Mouse (Mus musculus): ENCODE results near the gene Cacna2d2. TPM values are rescaled to one million over a fixed set of nuclear protein-coding genes. Genes with fewer than 3 reads are reported as not detected.
"Not testable (repeated sequence)": the region's sequence is repeated elsewhere in the genome, so short reads cannot be mapped to it uniquely, and the experiment has no call there.

Gene Cacna2d2
- polyA plus RNA-seq, 1 experiment from 2014 or later, result 0.64 TPM

DNA sequence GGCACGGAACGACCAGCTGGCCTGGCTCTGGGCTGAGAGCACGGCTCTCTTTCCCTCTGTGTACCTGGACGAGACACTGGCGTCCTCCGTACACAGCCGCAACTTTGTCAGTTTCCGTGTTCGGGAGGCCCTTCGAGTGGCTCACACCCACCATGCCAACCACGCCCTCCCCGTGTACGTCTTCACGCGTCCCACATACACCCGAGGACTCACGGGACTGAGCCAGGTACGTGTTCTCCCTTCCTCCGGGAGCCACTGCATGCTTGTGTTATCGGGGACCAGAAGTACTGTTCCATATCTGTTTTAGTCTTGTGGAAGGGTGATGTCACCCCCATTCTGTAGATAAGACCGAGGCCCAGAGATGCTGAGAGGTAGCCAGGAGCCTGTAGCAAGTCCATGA lies 171.4 kb downstream of the Cacna2d2 start:
- Histone ChIP-seq H3K9ac (ENCODE audit: low read depth, low read length) (no peak overlapping the region), H3K4me1 (replicated peaks; ENCODE audit: insufficient read depth, low read length) (peaks cover 29% of the 10 kb centered on the region), H3K9me3 (replicated peaks; ENCODE audit: low read length) (no peaks in the 10 kb centered on the region), H3K27ac (no peak overlapping the region), H3K4me2 (ENCODE audit: low read length) (peak overlapping the region; percentile 78), H3K4me3 (replicated peaks; ENCODE audit: low read depth, low read length) (peak overlapping the region; percentile 74; the same call in 1 of the 2 replicates), H3K27me3 (ENCODE audit: insufficient read depth, low read length) (no peaks in the 10 kb centered on the region), H3K36me3 (ENCODE audit: insufficient read depth, low read length) (peaks cover 25% of the 10 kb centered on the region)
- TF ChIP-seq CTCF (IDR thresholded peaks at IDR 0.05; ENCODE audit: low read depth), result no peak
- whole genome bisulfite sequencing, result 84% methylated on average over 21 of the region's 21 CpGs
- ATAC-seq (replicated peaks; ENCODE audit: low FRiP score, low read depth) (no peak), DNase-seq (ENCODE audit: low spot score) (no peak)

DNA sequence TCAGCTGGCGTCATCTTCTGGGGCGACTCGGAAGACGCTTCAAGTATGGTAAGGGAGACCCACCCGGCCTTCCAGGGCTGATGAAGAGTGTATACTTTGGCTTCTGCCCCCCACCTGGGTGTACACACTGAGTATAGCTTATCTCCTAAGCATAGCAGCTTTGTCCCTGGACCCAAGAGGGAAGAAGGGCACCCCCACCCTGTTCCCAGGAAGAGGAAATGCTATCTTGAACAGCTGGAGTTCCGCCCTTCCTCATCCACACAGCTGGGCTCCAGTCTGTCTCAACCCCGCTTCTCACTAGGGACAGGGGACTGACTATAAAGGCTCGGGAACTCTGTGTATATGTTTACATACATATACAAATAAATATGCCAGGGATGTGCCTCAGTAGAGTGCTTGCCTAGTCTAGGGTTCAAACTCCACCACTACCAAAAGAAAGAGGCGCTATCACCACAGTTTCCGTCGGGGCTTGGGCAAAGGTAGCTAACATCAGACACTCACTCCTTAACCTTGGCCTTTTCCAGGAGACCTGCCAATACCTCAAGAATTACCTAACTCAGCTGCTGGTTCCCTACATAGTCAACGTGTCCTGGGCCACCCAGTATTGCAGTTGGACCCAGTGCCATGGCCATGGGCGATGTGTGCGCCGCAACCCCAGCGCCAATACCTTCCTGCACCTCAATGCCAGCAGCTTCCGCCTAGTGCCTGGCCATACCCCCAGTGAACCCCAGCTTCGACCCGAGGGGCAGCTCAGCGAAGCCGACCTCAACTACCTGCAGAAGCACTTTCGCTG lies 172.3 kb downstream of the Cacna2d2 start:
- Histone ChIP-seq H3K27me3 (ENCODE audit: insufficient read depth, low read length) (no peaks in the 10 kb centered on the region), H3K4me1 (replicated peaks; ENCODE audit: insufficient read depth, low read length) (peaks cover 28% of the 10 kb centered on the region), H3K36me3 (ENCODE audit: insufficient read depth, low read length) (peaks cover 25% of the 10 kb centered on the region), H3K4me3 (replicated peaks; ENCODE audit: low read depth, low read length) (no peak overlapping the region), H3K27ac (no peak overlapping the region), H3K4me2 (ENCODE audit: low read length) (0 out of 2 replicates have a peak overlapping the region, but pooled peaks have one; percentile 78), H3K9ac (ENCODE audit: low read depth, low read length) (no peak overlapping the region), H3K9me3 (replicated peaks; ENCODE audit: low read length) (no peaks in the 10 kb centered on the region)
- no peak for ATAC-seq (replicated peaks; ENCODE audit: low FRiP score, low read depth)
- TF ChIP-seq CTCF (IDR thresholded peaks at IDR 0.05; ENCODE audit: low read depth), result no peak
- 90% methylated on average over 22 of the region's 22 CpGs for WGBS
- DNase-seq (ENCODE audit: low spot score), result no peak

GRCm38 (mm10) chr9:107572327-107572662 lies 172.9 kb downstream of the Cacna2d2 start:
- Histone ChIP-seq H3K27me3 (ENCODE audit: insufficient read depth, low read length) (no peaks in the 10 kb centered on the region), H3K4me1 (replicated peaks; ENCODE audit: insufficient read depth, low read length) (peaks cover 30% of the 10 kb centered on the region), H3K4me3 (replicated peaks; ENCODE audit: low read depth, low read length) (no peak overlapping the region), H3K27ac (no peak overlapping the region), H3K36me3 (ENCODE audit: insufficient read depth, low read length) (peaks cover 25% of the 10 kb centered on the region), H3K4me2 (ENCODE audit: low read length) (no peak overlapping the region), H3K9me3 (replicated peaks; ENCODE audit: low read length) (no peaks in the 10 kb centered on the region), H3K9ac (ENCODE audit: low read depth, low read length) (no peak overlapping the region)
- ATAC-seq (replicated peaks; ENCODE audit: low FRiP score, low read depth) (no peak), DNase-seq (ENCODE audit: low spot score) (no peak)
- TF ChIP-seq CTCF (IDR thresholded peaks at IDR 0.05; ENCODE audit: low read depth), result no peak
- WGBS, result 91% methylated on average over 2 of the region's 2 CpGs

GRCm38 (mm10) chr9:107573774-107574173 lies 174.4 kb downstream of the Cacna2d2 start:
- not testable (repeated sequence) for ATAC-seq (replicated peaks; ENCODE audit: low FRiP score, low read depth); H3K27ac ChIP-seq; H3K4me2 ChIP-seq (ENCODE audit: low read length); H3K4me3 ChIP-seq (replicated peaks; ENCODE audit: low read depth, low read length); H3K9me3 ChIP-seq (replicated peaks; ENCODE audit: low read length); H3K9ac ChIP-seq (ENCODE audit: low read depth, low read length); DNase-seq (ENCODE audit: low spot score); H3K27me3 ChIP-seq (ENCODE audit: insufficient read depth, low read length)
- peak; percentile 27; the same call in 1 of the 2 replicates for TF ChIP-seq CTCF (IDR thresholded peaks at IDR 0.05; ENCODE audit: low read depth)
- 85% methylated on average over 6 of the region's 6 CpGs for WGBS
- peaks cover 31% of the 10 kb centered on the region for H3K4me1 ChIP-seq (replicated peaks; ENCODE audit: insufficient read depth, low read length)
- peaks cover 25% of the 10 kb centered on the region for H3K36me3 ChIP-seq (ENCODE audit: insufficient read depth, low read length)

GRCm38 (mm10) chr9:107575579-107576356 lies 176.4 kb downstream of the Cacna2d2 start:
- ATAC-seq (replicated peaks; ENCODE audit: low FRiP score, low read depth) (no peak), DNase-seq (ENCODE audit: low spot score) (no peak)
- Histone ChIP-seq H3K27ac (peak overlapping the region; percentile 70), H3K9ac (ENCODE audit: low read depth, low read length) (no peak overlapping the region), H3K36me3 (ENCODE audit: insufficient read depth, low read length) (peaks cover 25% of the 10 kb centered on the region), H3K4me3 (replicated peaks; ENCODE audit: low read depth, low read length) (no peak overlapping the region), H3K27me3 (ENCODE audit: insufficient read depth, low read length) (no peaks in the 10 kb centered on the region), H3K4me2 (ENCODE audit: low read length) (no peak overlapping the region), H3K4me1 (replicated peaks; ENCODE audit: insufficient read depth, low read length) (peaks cover 24% of the 10 kb centered on the region), H3K9me3 (replicated peaks; ENCODE audit: low read length) (no peaks in the 10 kb centered on the region)
- 77% methylated on average over 14 of the region's 14 CpGs for WGBS
- TF ChIP-seq CTCF (IDR thresholded peaks at IDR 0.05; ENCODE audit: low read depth), result no peak

DNA sequence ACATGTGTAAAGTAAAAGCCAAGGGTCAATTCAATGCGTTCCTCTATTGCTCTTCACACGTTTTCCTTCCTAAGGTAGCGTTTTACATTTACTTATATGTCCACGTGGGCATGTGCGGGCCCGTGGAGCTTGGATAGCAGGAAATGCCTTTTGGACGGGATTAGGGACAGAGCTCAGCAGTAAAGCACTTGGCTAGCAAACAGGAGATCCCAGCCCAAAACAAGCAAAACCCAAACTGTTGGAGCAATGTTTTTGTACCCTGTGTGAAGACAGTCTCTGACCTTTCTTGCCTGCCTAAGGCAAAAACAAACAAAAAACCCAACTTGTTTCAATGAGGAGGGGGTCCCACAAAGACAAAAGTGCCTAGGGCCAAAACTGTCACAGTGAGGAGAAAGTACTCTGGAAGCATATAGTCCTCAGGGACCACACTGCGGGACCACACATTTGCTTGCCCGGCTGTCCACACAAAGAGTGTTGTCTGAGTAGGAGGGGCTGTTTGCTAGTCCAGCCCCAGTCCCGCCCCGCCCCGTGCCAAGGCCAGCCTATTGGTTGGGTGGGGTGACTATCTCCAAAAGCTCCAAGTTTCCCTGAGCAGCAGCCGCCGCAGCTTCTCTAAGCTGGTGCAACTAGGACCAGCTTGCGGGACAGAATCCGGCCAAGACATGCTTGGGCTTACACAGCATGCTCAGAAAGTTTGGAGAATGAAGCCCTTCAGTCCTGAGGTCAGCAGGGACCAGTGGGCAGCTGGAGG lies 177.1 kb downstream of the Cacna2d2 start, which contains the start of gene Hyal1:
Hyal1 (plus strand) TSS at position 571 of the 751 bp plus-strand sequence.
- peak within 1 kb of the TSS; percentile 54 for H3K4me2 ChIP-seq (ENCODE audit: low read length)
- peak within 1 kb of the TSS; percentile 27 for H3K4me3 ChIP-seq (replicated peaks; ENCODE audit: low read depth, low read length)
- TF ChIP-seq CTCF (IDR thresholded peaks at IDR 0.05; ENCODE audit: low read depth), result no peak
- peak within 1 kb of the TSS; percentile 70 for H3K27ac ChIP-seq
- DNase-seq (ENCODE audit: low spot score) (peak; percentile 94), ATAC-seq (replicated peaks; ENCODE audit: low FRiP score, low read depth) (peak; percentile 67)
- H3K4me1 ChIP-seq (replicated peaks; ENCODE audit: insufficient read depth, low read length), result peaks cover 17% of the 10 kb centered on the region
- H3K27me3 ChIP-seq (ENCODE audit: insufficient read depth, low read length), result no peaks in the 10 kb centered on the region
- H3K9ac ChIP-seq (ENCODE audit: low read depth, low read length), result peak within 1 kb of the TSS; percentile 40
- H3K36me3 ChIP-seq (ENCODE audit: insufficient read depth, low read length), result peaks cover 24% of the 10 kb centered on the region
- 14% methylated on average over 16 of the region's 16 CpGs for WGBS
- H3K9me3 ChIP-seq (replicated peaks; ENCODE audit: low read length), result no peaks in the 10 kb centered on the region

Data from kidney, postnatal 0 days (tissue).